Mouse (Mus musculus) ES-Bruce4 (cell line): ENCODE measurements around the gene Dnajb12. TPM values are rescaled to one million over a fixed set of nuclear protein-coding genes. Genes with fewer than 3 reads are reported as not detected.

Experiments used
- H3K27ac ChIP-seq: 2 replicates; pipeline ENCODE4 v1.5.1; 2012; ENCODE audit warnings: low read length, inconsistent platforms; ENCODE audit not compliant: insufficient read depth
- H3K27me3 ChIP-seq: 2 replicates; pipeline ENCODE4 v1.6.1; 2012; ENCODE audit warnings: mild to moderate bottlenecking, low read length, inconsistent platforms; ENCODE audit not compliant: control insufficient read depth, poor library complexity, insufficient read depth, severe bottlenecking
- H3K36me3 ChIP-seq: 2 replicates; pipeline ENCODE4 v1.6.1; 2012; ENCODE audit warnings: inconsistent platforms, mild to moderate bottlenecking, low read length, moderate library complexity; ENCODE audit not compliant: control insufficient read depth, poor library complexity, insufficient read depth, severe bottlenecking
- H3K4me1 ChIP-seq: one replicate; pipeline ENCODE4 v1.8.1; 2011; ENCODE audit warnings: low read length; ENCODE audit not compliant: control insufficient read depth, insufficient read depth
- H3K4me3 ChIP-seq: 2 replicates; pipeline ENCODE4 v1.5.1; 2011; ENCODE audit warnings: low read depth, mild to moderate bottlenecking, low read length
- H3K9ac ChIP-seq: 2 replicates; pipeline ENCODE4 v1.6.1; 2012; ENCODE audit warnings: low read depth, mild to moderate bottlenecking, inconsistent platforms; ENCODE audit not compliant: poor library complexity, severe bottlenecking
- H3K9me3 ChIP-seq: replicated peaks from 2 replicates; pipeline ENCODE4 v1.6.1; 2012; ENCODE audit warnings: mild to moderate bottlenecking, low read length, inconsistent platforms; ENCODE audit not compliant: control insufficient read depth, poor library complexity, insufficient read depth, severe bottlenecking
- CTCF ChIP-seq: IDR thresholded peaks from one replicate; pipeline ENCODE4 v1.8.1; 2011; ENCODE audit warnings: low read depth, low read length
- EP300 ChIP-seq: IDR thresholded peaks from 2 replicates; pipeline ENCODE4 v1.6.1; 2011; ENCODE audit warnings: low read depth, low read length; ENCODE audit not compliant: insufficient read depth
- POLR2A ChIP-seq: IDR thresholded peaks from one replicate; pipeline ENCODE4 v1.8.1; 2011; ENCODE audit warnings: low read length; ENCODE audit not compliant: insufficient read depth
- polyA plus RNA-seq: library from polyadenylated mRNA; stranded (reverse); fragments of >200 nt; gene quantifications from 2 replicates; pipeline ENCODE4 v1.2.4, GENCODE M21; 2011; ENCODE audit warnings: low read depth; ENCODE audit not compliant: missing spikeins, insufficient read depth, insufficient read length

Dnajb12 gene
- polyA plus RNA-seq, 1 experiment = 29.3 TPM

DNA sequence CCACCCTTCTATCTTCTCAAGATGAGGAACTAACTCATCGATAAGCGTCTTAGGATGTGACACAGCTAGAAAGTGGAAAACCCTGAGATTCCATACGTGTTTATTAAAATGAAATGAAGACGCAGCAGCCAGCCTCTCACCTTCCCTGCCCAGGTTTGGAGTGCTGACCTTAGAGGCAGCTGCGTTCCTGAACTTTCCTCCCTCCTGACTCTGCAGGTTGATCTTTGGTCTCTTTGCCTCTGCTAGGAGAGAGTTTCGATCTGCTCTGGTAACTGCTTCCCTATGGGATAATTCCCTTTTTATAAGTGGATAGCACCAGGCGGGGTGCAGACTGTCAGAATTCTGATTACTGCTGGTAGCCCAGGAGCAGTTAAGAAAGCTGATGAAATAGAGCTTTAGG lies 1.5 kb downstream of the Dnajb12 start:
- H3K36me3 ChIP-seq = no peaks in the 10 kb centered on the region
- H3K27ac ChIP-seq = no peak overlapping the region
- no peaks in the 10 kb centered on the region for H3K9me3 ChIP-seq
- no peaks in the 10 kb centered on the region for H3K4me1 ChIP-seq
- no peak overlapping the region for H3K4me3 ChIP-seq
- H3K9ac ChIP-seq = 0 out of 2 replicates have a peak overlapping the region, but pooled peaks have one; percentile 88
- TF ChIP-seq EP300 (no peak), POLR2A (no peak), CTCF (no peak)
- no peaks in the 10 kb centered on the region for H3K27me3 ChIP-seq

DNA sequence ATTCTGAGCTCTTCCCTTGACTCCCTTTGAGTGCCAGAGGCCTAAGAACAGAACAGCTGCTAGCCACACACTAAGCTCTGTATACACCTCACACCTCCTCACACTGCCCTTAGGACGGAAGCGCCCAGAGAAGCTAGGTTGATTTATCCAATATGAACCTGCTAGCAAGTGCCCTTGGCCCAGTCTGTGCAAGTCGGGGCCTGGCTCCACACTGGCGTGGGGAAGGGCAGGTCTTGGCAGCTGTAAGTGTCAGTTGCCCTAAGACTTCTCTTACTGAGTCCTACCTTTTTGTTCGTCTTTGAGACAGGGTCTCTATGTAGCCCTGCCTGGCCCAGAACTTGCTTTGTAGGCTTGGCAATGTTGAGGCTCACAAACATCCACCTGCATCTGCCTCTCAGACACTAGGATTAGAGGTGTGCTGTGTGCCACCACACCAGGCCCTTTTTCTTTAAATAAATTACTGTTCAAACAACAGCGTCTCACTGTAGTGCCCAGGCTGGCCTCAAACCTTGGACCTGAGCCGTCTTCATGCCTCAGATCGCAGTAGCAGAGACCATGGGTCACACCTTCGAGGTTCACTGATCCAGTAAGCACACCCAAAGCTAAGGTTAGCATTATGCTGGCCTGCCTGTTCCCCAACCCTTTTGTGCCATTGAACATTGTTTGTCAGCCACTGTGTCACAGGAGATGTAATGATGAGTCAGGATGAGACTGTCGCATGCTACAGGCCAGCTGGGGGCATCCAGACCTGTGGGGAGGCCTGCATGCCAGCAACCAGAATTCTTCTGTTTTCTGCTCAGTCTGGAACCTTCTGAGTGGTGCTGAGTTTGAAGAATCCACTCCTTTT lies 5.2 kb downstream of the Dnajb12 start:
- Histone ChIP-seq H3K27ac (no peak overlapping the region), H3K9ac (no peak overlapping the region), H3K4me1 (no peaks in the 10 kb centered on the region), H3K27me3 (no peaks in the 10 kb centered on the region), H3K36me3 (no peaks in the 10 kb centered on the region), H3K4me3 (no peak overlapping the region), H3K9me3 (no peaks in the 10 kb centered on the region)
- no peak for TF ChIP-seq CTCF
- TF ChIP-seq POLR2A = no peak
- TF ChIP-seq EP300 = no peak

DNA sequence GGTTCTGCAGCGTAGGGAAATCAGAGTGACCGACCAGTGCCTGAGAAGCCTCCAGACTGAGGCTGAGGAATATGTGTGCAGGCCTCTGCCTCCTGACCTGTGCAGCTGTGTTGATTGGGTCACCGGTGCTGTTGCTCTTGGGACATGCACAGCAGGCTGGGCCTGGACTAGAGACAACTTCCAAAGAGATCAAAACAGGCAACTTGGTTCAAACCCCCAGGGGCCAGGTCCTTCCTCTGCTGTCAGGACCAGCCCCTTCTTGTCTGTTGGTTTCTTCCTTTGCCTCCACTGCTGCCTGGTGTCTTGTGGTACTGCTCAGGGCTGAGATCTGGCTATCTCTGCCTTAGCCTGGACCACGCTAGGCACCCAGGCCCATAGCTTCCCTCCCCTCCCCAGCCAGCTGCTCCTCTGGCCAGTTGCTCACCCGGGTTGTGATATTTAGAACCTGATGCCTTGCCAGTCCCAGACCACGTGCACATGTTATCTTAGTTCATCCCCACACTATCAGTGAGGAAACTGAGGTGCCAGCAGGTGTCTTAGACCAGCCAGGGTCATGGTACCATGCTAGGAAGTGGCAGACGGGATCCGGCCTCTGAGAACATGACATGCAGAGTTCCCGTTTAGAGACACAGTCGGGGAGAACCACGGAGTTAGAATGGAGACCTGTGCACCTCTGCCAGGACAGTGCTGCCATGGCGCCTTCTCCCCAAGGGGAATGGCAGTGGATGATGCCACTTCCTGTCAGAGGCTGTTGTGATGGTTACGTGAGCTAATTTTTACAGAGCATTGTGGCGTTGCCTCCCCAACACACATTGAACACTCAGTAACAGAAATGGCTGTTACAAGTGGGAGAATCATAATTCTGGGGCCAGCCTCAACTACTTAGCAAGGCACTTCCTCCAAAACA lies 6.1 kb downstream of the Dnajb12 start:
- no peak overlapping the region for H3K27ac ChIP-seq
- no peak for TF ChIP-seq CTCF
- TF ChIP-seq EP300 = no peak
- TF ChIP-seq POLR2A = no peak
- no peak overlapping the region for H3K9ac ChIP-seq

DNA sequence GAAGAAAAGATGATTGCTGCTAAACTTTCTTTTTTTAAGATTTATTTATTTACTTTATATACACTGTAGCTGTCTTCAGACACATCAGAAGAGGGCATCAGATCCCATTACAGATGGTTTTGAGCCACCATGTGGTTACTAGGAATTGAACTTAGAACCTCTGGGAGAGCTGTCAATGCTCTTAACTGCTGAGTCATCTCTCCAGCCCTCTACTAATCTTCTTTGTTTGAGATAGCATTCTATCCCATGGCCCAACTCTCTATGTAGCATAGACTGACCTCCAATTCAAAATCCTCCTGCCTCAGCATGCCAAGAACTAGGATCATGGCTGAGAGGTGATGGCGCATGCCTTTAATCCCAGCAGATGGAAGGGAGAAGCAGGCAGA lies 6.7 kb downstream of the Dnajb12 start:
- Histone ChIP-seq H3K36me3 (no peaks in the 10 kb centered on the region), H3K27me3 (no peaks in the 10 kb centered on the region), H3K9ac (no peak overlapping the region), H3K9me3 (no peaks in the 10 kb centered on the region), H3K27ac (no peak overlapping the region), H3K4me3 (no peak overlapping the region), H3K4me1 (no peaks in the 10 kb centered on the region)
- no peak for TF ChIP-seq CTCF
- TF ChIP-seq POLR2A = no peak
- TF ChIP-seq EP300 = no peak

More for the DNA sequence above, 6.1 kb downstream of the Dnajb12 start:
- Histone ChIP-seq H3K4me3 (no peak overlapping the region), H3K9me3 (no peaks in the 10 kb centered on the region), H3K36me3 (no peaks in the 10 kb centered on the region), H3K27me3 (no peaks in the 10 kb centered on the region), H3K4me1 (no peaks in the 10 kb centered on the region)

DNA sequence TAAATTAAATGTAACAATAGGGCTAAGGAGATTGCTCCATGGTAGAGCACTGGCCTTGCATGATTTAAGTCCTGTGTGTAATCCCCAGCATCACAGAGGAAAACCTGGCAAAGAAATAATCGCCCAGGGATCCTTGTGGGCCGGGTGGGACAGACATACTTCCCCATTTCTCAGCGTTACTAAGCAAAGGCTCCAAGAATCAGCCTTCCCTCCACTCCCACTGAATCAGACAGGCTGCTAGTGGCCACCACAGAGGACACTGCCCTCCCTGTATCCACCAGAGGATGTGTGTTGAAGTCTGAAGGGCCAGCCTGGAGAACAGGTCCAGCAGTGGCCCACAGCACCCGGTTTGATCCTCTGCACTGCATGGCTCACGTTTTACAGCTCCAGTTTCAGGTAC lies 8.1 kb downstream of the Dnajb12 start:
- Histone ChIP-seq H3K36me3 (peaks cover 8% of the 10 kb centered on the region; the same call in 1 of the 2 replicates), H3K27ac (no peak overlapping the region), H3K4me3 (no peak overlapping the region), H3K4me1 (no peaks in the 10 kb centered on the region), H3K9ac (no peak overlapping the region), H3K9me3 (no peaks in the 10 kb centered on the region), H3K27me3 (no peaks in the 10 kb centered on the region)
- TF ChIP-seq POLR2A = no peak
